Mouse (Mus musculus) liver, embryonic 13.5 days (tissue): ENCODE measurements around the gene Zeb2. TPM values are rescaled to one million over a fixed set of nuclear protein-coding genes. Genes with fewer than 3 reads are reported as not detected.

Experiments
- microRNA-seq: library from miRNA; unstranded; fragments of <30 nt; microRNA quantifications from one replicate; pipeline ENCODE4, GENCODE M21; 2016
- polyA plus RNA-seq: library from polyadenylated mRNA; unstranded; fragments of >200 nt; fragmentation: Nextera tagmentation; extraction: Ambion mirVana; gene quantifications from 2 replicates; pipeline ENCODE4 v1.2.1, GENCODE M21; 2015

Zeb2 gene
- polyA plus RNA-seq, 1 experiment from 2014 or later: 10.1 TPM

Small RNA genes within 50 kb of the gene (microRNA-seq; reads per million reads assigned to microRNA genes)
- gene Mir5129: not detected

Other genes with a start within 250 kb of the Zeb2 start
- gene Gtdc1, start 189.7 kb downstream of the Zeb2 start, polyA plus RNA-seq: 3.4 and 5.5 TPM in 2 replicates